Mouse (Mus musculus) ovary, postnatal 10 days (tissue): ENCODE measurements around the gene Gm38394.

Source experiments
- DNase-seq: peaks from one replicate; pipeline ENCODE4 v3.0.0; 2022; ENCODE audit warnings: low spot score

Gene Gm38394

DNA sequence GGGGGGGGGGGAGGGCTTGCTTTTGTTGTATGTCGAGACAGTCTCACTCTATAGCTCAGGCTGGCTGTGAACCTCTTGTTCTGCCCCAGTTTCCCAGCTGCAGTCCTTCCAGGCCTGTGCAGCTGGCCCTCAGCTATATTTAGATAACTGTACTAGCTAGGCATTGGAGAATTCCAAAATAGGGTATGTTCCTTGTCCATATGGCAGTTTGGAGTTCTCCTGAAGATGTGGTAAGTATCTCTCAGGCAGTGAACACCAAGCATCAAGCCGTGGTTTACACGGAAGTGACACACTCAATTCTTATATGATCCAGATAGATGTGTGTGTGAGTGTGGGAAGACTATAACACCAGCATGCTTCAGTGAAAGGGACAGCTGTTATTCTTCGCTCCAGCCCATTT, 2.3 kb upstream of the Gm38394 start:
- no peak for DNase-seq

DNA sequence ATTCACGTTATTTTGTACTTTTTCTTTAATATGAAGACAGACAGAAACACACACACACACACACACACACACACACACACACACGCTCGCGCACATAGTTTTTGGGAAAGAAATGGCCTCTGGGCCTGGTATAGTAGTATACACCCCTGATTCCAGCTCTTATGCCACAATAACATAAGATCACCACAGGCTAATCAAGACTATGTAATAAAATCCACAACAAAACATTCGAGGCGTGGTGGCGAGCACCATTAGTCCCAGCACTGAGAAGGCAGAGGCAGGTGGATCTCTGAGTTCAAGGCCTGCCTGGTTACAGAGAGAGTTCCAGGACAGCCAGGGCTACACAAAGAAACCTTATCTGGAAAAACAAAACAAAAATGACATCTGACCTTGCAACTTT, 1.8 kb upstream of the Gm38394 start:
- DNase-seq: no peak

GRCm38 (mm10) chr1:133660466-133661202, 484 bp downstream of the Gm38394 start, which contains the start of gene Zbed6:
Gene Zbed6 (minus strand): TSS chr1:133660885.
- DNase-seq: peak; percentile 39

- no peak for DNase-seq
Measured at GRCm38 (mm10) chr1:133658878-133659277, 2.2 kb downstream of the Gm38394 start.

DNA sequence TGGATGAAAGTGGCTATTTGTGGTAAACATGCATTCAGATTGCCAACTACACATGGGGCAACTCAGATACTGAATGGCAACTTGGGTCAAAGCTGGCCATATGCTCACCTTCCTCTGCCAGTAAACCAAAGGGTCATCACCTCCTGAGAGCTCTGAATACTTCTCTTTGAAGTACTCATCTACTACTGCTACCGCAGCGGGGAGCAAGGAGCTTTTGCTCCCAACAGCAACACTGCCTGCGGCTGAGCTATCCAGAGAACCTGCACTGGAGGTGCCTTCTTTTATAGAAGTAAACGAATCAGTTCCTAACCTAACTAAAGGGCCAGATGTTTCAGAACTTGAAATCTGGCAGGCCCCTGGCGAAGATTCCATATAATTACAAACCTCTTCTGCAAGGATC, 4.3 kb downstream of the Gm38394 start:
- DNase-seq: no peak

DNA sequence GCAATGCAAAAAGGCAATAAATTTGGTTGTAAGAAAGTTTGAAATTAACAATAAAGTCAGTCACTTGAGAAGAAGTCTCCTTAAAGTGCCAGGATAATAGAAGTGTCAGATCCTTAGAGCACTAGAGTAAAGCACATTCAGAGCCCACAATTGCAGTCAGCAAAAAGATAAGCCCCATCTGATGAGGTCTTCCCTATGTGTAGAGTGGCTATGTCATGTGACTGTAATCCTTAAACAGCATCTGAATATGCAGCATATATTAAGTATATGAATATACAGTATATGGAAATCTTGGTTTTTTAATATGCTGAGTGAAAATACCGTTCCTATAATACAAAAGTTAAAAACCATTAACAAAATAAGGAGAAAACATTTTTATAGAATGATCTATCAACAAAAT, 8.1 kb downstream of the Gm38394 start:
- no peak for DNase-seq

DNA sequence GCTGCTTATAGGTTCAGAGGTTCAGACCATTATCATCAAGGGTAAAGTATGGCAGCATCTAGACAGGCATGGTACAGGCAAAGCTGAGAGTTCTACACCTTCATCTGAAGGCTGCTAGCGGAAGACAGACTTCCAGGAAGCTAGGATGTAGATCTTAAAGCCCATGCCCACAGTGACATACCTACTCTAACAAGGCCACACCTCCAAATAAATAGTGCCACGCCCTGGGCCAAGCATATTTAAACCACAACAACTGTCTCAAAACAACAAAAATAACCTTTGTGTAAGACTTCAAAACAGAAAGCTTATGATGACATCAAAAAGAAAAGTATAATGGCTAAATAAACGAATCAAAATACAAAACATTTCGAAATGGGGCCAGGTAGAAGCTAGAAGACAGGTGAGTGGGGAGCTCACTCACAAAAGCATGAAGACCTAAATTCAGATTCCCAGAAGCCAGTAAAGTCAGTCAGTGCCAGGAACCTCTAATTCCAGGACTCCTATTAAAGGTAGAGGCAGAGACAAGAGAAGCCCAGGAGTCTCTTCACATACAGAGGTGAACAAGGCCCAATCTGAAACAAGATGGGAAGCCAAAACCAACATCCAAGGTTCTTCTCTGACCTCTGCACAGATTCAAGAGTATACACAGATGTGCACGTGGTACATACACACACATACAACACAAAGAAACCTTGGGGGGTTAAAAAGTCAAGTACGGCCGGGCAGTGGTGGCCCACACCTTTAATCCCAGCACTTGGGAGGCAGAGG, 10.6 kb downstream of the Gm38394 start:
- DNase-seq: no peak

DNA sequence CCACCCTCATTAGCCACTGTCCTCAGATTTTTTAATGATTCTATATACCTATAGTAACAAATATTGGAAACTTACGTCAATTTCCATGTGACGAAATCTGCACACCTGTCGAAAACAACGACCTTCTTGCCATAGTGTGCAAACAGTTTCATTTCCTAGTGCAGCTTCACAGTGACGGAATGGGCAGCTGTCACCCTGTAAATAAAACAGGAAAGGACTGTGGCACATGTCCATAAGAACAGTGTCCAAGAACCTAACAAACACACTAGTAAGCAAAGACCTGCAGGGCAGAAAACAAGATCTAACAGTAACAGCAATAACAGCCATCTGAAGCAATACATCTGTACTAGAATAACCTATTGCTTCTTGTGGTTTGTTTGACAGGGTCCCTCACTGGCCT, 15.5 kb downstream of the Gm38394 start:
- no peak for DNase-seq

- no peak for DNase-seq
Measured at GRCm38 (mm10) chr1:133641163-133641562, 20.0 kb downstream of the Gm38394 start.

DNA sequence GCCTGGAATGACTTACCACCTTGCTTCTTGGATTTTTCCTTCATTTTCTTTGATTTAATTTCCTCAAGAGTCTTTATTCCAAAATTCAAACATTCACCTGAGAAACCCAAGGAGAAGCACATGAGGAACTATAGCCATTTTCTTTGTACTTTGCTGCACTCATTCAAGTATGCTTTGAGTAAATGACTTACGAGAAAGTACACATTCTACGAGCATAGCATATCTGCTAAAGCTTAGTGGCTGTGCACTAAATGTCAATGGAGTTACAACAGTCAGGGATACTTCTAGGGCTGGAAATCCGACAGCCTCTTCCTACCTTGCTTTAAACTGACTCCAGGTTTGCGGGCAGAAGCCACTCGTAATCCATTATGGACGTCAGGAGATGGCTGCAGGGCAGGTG, 22.6 kb downstream of the Gm38394 start:
- no peak for DNase-seq

- no peak for DNase-seq
Measured at GRCm38 (mm10) chr1:133632168-133632567, 28.9 kb downstream of the Gm38394 start.

DNA sequence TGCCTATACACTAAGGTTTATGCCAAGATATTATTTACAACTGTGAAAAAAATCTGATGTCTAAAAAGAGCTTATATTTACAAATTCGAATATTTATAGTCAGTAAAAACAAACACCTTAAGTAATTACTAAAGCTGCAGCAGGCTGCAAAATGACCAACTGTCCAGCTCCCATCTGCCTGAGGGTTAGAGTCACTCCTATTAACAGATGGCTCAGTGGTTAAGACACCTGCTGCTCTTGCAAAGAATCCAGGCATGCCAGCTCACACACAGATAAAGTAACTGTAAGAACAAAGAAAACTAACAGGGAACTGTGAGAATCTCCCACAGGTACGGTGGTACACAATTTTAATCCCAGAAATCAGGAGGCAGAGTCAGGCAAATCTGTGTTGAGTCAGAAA, 36.1 kb downstream of the Gm38394 start:
- no peak for DNase-seq

DNA sequence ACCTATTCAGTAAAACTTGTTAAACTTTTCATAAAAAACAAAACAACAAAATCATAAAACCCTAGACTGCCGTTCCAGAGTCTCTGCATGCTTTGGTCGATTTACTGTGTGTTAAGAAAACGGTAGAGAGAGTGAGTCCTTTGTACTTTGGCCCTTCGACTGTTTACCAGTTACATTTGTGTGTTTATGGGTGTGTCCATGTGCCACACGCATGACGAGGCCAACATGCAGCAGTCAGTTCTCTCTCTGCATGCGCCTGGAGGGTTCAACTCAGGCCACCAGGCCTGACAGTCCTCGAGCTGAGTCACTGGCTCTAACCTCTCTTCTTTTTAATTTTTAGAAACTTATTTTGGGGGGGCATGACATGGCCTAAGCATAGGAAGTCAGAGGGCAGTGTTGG, 42.8 kb downstream of the Gm38394 start:
- DNase-seq: no peak

DNA sequence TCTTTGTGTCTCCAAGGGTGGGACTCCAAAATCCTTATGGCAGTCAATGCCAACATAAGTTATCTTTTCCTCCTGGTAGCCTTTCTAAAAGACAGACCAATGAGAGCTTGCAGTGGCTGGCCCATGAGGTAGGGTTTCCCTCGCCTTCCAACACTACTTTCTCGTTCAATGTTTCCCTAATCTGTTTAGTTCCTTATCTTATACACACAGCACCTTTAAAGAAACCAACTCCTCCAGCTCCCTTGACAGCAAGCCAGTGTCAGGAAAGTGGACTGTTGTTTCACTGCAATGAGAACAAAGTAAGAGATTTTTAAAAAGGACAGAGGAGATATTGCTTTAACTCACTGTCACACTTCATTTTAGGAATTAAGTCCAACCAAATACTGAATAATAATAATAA, 43.2 kb downstream of the Gm38394 start:
- DNase-seq: no peak

DNA sequence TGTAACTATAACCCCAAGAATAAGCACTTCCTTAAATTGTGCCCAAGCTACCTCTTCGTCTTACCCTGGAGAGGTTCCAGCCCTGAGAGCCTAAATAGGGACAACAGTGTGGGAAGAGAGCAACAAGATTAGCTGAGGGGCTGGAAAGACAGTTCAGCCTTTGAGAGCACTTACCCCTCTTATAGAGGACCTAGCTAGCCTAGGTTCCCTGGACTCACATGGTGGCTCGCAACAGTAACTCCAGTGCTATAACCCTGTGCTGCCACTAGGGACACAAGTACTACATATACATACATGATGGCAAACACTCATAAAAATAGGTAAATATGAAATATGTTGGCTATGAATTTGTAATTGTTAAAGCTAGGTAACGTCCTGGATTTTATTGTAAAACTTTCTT, 47.3 kb downstream of the Gm38394 start:
- DNase-seq: no peak

DNA sequence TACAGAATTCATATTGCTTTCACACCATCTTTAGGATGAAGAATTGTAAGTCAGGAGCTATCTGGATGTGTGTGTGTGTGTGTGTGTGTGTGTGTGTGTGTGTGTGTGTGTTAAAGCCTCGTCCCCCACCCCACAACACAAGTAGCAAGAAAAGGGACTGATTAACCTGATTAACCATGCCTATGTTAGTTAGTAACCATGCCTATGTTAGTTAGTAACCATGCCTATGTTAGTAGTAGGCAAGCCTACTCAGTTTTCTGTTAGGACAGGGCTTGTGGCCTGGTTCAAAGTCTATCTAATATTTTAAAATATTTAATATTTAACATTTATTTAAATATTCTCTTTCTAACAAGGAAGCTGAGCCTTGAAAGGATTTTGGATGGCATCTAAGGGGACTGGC, 49.7 kb downstream of the Gm38394 start:
- DNase-seq: no peak

DNA sequence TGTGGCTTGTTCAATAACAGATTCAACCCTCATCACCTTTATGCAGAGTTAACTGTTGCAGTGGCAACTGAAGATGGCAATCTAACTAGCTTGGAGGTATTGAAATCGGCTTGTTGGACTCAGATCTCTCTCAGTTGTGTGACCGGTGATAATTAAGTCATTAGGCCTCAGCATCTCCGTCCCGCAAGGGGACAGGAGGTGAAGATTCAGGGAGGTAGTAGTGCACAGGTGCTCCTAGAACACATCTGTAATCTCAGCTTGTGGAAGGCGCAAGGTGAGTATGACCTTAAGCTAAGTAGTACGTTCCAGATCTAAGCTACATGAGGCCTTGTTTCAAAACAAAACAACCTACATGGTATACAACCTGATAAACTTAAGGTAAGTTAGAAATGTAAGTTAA, 50.5 kb downstream of the Gm38394 start:
- no peak for DNase-seq

GRCm38 (mm10) chr1:133609771-133610502, 51.2 kb downstream of the Gm38394 start, which contains the start of gene Snrpe:
Gene Snrpe (minus strand): TSS chr1:133610291.
- peak; percentile 90 for DNase-seq

- DNase-seq: no peak
Measured at GRCm38 (mm10) chr1:133603174-133603573, 57.9 kb downstream of the Gm38394 start.

DNA sequence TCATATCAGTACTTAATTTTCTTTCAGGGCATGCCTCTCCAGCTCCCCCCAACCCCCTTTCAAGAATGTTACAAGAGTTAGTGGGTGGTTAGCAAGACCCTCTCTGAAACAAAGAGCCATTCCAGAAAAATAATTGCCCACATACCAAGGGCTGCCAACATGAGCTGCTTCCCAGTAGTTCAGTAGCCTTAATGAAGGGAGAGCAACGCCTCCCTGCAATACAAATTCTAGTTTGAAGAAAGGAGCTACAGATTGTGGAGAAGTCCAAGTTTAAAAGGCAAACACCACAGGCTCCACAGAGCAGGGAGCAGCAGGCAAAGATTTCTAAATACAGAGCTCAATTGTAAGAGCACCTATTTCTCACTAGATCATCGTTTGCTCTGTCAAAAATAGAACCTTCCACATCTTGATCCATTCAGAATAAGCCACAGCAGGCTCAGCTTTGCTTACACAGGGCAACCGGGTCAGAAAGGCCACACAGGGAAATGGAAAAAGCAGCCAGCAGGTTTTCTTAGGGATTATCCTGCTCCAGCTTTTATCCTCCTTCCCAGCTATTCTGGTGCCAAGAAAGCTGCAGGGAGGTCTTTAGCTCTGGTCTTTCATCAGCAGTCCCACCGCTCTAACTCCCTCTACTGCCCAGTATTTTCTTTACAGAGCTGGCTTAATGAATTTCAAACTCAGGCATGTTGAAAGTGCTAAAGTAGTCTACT, 64.7 kb downstream of the Gm38394 start:
- DNase-seq: no peak

- no peak for DNase-seq
Measured at GRCm38 (mm10) chr1:133585995-133586537, 75.1 kb downstream of the Gm38394 start.

DNA sequence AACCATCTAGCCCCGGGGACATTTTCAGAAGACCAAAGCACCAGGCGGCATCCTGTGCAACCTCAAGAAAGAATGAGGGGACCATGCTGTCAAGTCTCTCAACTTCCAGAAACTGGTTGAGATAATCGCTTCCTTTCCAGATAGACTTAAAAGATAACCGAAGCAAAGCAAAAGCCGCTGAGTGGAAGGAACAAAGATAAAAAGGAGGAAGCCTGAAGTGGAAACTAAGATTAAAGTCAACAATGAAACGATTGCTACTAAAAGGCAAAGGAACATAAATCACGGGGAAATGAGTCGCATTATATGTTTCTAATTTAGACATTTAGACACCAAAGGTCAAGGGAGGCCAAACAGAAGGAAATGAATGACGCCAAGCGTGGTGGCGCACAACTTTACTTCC, 89.8 kb downstream of the Gm38394 start:
- DNase-seq: no peak
